Mouse (Mus musculus) CH12.LX (cell line): Measurements from ENCODE around the gene Tshz2.

ENCODE experiments used
- CTCF ChIP-seq, 2 experiments: IDR thresholded peaks in 1 of 2; conservative IDR thresholded peaks in 1 of 2; 2 replicates each; pipeline ENCODE4 v1.5.1; 2011 to 2012; ENCODE audit warnings: low read depth in 2 of 2, low read length in 2 of 2, improper control_type of control experiment in 1 of 2, inconsistent platforms in 1 of 2, mild to moderate bottlenecking in 1 of 2, moderate library complexity in 1 of 2
- ELF1 ChIP-seq: IDR thresholded peaks from 2 replicates; pipeline ENCODE4 v1.6.1; 2014; ENCODE audit warnings: low read depth, mild to moderate bottlenecking, inconsistent platforms, low read length, improper control_type of control experiment
- EP300 ChIP-seq: IDR thresholded peaks from 2 replicates; pipeline ENCODE4 v1.6.1; 2011; ENCODE audit warnings: low read length, improper control_type of control experiment
- HCFC1 ChIP-seq: IDR thresholded peaks from 2 replicates; pipeline ENCODE4 v1.6.1; 2012; ENCODE audit warnings: low read depth, mild to moderate bottlenecking, inconsistent platforms, low read length, improper control_type of control experiment
- MAX ChIP-seq: IDR thresholded peaks from 2 replicates; pipeline ENCODE4 v1.6.1; 2011; ENCODE audit warnings: low read length, improper control_type of control experiment
- MAZ ChIP-seq: IDR thresholded peaks from 2 replicates; pipeline ENCODE4 v1.6.1; 2012; ENCODE audit warnings: low read depth, mild to moderate bottlenecking, inconsistent platforms, low read length, improper control_type of control experiment, moderate library complexity
- MXI1 ChIP-seq: IDR thresholded peaks from 2 replicates; pipeline ENCODE4 v1.6.1; 2011; ENCODE audit warnings: mild to moderate bottlenecking, low read depth, low read length, improper control_type of control experiment
- ZNF384 ChIP-seq: IDR thresholded peaks from 2 replicates; pipeline ENCODE4 v1.6.1; 2012; ENCODE audit warnings: low read depth, low read length, improper control_type of control experiment, inconsistent platforms

- TF ChIP-seq HCFC1 (no peak), MAX (no peak), CTCF (conservative IDR thresholded peaks at IDR 0.05 in 1 of 2, IDR thresholded peaks at IDR 0.05 in 1 of 2; ENCODE audit: low read depth in 2 of 2, low read length in 2 of 2) (no peak), EP300 (no peak), MAZ (no peak), MXI1 (no peak), ELF1 (no peak), ZNF384 (no peak)
Measured at GRCm38 (mm10) chr2:169702725-169703486, 70.1 kb downstream of the Tshz2 start.
